Mouse (Mus musculus) frontal cortex, postnatal 25 days (tissue): Measurements from ENCODE around the gene Taok3.

ENCODE experiments used
- DNase-seq, 2 experiments: peaks; one replicate each; pipeline ENCODE4 v3.0.0; 2022; ENCODE audit warnings: low spot score in 2 of 2

Taok3 gene

DNA sequence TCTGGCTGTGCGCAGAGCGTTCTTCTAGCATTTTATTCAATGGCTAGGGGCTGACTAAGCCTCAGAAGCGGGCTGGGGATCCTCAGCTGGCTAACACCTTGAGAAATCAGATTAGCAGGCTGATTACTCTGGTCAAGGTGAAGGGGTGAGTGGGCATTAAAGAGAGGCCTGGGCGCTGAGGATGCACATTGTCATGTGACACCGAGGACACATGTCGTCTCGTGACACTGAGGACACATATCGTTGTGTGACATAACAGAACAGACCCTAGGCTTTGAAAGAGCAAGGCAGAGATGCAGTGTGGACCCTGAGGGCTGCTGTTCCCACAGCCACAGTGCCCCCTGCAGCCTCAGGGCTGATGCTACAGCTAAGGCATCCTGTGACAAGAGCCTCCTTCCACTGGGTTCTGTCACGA lies 23.8 kb downstream of the Taok3 start:
- DNase-seq: no peak

DNA sequence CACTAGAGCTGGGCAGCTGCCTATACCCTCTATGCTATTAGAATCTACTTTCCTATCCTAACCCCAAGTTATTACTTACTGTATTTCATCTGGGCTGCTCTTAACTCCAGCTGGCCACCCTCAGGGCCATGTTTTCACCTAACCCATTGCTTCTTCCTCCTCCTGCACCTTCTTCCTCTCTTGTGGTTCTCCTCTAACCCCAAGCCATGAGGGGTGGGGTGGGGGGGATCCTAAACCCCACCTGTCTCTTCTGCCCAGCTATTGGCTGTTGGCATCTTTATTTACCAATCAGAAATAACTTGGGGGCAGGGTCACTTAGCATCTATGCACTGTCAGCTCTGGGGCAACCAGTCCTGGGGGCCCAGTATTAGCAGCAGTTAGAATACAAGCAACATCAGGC lies 26.2 kb downstream of the Taok3 start:
- DNase-seq: no peak

DNA sequence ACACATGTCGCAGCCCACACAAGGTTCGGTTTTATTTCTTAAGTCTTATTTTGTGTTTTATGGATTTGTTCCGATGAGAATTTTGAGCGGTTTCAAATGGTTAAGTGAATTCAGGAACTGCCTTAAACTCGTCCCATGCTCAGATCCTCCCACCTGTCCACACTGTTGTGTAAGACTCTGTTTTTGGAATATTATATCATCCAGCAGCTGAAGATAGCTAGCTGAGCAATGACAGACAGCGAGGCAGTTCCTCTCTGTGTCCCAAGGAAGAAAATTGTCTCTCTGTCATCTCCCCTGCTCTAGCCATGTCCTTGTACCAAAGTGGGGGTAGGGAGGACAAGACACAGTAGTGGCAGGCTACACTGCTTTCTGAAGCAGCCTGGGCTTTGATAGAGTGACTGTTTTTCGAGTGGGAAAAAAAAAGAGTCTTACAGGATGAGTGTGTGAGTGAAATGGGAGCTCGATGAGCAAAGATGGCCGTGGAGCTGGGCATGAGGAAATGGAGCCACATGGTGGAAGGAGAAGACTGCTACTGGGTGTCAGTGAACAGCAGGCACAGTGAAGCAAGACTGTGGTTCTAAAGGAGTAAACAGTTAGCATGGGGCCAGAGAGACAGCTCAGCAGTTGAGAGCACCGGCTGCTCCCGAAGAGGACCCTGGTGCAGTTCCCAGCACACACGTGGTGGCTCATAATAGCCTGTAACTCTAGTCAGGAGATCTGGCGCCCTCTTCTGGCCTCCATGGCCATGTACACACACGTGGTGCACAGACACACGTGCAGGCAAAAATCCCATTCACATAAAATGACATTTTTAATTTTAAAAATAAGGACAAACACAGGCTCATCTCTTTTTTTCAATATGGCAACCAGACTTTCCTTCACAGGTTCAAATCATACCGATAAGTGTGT lies 27.5 kb downstream of the Taok3 start:
- no peak for DNase-seq

DNA sequence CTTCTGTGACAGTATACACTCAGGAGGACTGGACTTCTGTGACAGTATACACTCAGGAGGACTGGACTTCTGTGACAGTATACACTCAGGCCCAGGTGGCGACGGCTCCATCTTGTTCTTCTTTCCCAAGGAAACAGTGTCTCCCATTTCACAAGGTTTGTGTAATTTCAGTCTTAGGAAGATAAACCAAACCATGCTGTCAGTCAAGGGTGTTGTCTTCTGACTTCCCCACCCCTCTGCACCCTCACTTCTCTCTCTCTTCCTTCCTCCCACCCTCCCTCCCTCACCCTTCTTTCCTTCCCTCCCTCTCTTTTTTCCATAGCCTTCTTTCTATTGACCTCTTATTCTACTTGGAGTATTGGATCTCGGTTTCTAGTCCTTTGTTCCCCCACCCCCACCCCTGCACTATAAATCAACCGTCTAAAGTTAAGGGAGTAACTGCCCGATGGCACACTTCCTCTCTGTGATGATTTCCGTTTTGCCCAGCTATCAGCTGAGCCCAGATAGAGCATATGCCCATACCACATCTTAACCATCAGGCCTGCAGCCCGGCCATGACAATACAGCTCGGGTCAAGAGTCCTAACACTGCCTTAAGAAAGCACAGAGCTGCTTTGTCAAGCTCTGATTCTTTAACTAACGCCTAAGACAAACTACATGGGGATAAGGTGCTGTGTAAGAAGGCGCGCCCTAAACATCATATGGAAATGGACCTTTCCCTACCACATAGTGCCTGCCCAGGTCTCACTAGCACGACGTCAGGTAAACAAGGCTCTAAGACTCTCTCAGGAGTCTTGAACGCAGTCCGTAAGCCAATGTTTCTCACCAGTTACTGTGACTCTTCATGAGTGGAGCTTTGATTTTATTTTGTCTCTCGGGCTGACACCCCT lies 29.4 kb downstream of the Taok3 start:
- no peak for DNase-seq

GRCm38 (mm10) chr5:117150068-117150467 lies 30.1 kb downstream of the Taok3 start:
- no peak for DNase-seq

DNA sequence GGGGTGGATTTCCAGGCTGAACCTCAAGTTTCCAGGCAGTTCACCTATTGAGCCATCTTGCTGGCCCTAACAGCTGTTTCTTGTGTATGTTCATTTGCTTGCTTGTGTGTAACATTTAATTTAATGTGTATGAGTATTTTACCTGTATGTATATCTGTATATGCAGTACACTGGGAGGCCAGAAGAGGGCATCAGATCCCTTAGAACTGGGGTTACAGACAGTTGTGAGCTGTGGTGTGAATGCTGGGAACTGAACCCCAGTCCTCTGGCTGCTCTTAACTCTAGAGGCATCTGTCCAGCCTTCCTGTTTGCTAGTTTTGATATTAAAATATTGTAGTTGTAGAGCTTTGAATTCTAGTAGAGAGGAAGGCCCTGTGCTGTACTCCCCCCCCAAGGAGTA lies 33.0 kb downstream of the Taok3 start:
- no peak for DNase-seq

- no peak for DNase-seq
Measured at GRCm38 (mm10) chr5:117153527-117154091, 33.7 kb downstream of the Taok3 start.

- DNase-seq: no peak
Measured at GRCm38 (mm10) chr5:117158335-117159018, 38.5 kb downstream of the Taok3 start.

DNA sequence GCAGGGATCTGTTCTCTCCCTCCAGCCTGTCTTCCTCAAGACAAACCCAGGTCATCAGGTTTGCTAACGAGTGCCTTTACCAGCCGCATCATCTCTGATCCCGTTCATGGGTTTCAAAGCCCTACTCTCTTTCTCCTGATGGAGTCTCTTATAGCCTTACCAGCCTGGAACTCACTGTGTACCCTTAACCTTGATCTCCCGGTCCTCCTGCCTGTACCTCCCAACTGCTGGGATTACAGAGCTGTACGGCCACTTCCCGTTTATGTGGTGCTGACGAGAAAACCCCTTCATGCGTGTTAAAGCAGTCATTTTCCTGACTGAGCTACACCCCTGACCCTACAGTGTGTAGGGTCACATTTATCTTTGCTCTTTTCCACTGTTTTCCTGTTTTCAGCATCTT lies 39.4 kb downstream of the Taok3 start:
- DNase-seq: no peak

DNA sequence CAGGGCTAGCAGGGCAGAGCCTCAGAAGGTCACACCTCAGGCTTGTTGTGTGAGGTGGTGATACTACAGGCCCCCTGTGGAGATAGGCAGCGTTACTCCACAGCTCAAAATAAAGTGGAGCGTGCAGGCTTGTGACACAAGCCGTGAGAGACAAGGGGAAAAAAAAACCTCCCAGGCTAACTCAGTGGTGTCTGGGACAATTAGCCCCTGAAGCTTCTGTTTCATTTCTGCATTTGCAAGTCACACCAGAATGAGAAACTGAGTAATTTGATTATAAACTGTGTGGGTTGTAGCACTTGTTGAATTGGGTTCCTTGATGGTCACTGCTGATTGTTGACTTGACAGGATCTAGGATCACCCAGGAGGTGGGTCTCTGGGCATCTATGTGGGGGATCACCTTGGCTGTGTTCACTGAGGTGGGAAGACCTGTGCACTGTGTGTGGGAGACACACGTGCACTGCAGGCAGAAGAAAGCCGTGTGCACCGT lies 39.9 kb downstream of the Taok3 start:
- no peak for DNase-seq

DNA sequence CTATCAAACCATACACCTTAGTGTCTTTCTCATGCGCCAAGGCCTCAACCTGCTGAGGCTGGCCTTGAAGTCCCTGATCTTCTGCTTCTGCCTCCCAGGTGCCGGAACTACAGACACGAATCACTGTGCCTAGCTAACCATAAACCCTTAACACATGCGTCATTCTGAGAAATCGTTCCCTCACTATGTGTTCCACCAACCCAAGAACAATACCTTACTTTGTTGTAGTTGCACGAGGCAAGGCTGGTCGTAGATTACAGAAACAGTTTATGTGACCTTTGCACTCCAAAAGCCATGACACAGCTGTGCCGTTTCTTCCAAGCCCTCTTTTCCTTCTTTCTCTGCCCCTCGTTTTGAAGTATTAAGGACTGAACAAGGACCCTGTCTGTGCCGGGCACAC lies 40.6 kb downstream of the Taok3 start:
- DNase-seq: no peak

DNA sequence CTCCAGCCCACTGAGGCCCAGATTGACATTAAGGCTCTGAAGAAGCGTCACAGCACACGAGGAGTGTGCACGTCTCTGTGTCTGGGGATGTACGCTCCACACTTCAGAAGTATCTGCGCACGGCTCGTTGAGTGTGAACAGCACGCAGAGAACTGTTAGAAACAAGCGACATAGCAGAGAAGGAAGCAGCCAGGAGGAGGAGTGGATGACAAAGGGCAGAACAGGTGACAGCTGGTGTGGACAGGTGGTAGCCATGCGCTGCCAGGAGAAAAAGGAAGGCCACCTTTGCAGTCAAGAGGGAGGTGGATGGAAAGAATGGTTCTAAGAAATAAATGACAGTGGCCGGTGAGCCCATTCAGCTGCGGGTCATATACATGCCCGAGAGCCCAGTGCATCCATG lies 43.9 kb downstream of the Taok3 start:
- DNase-seq: no peak

GRCm38 (mm10) chr5:117164516-117164915 lies 44.6 kb downstream of the Taok3 start:
- no peak for DNase-seq

DNA sequence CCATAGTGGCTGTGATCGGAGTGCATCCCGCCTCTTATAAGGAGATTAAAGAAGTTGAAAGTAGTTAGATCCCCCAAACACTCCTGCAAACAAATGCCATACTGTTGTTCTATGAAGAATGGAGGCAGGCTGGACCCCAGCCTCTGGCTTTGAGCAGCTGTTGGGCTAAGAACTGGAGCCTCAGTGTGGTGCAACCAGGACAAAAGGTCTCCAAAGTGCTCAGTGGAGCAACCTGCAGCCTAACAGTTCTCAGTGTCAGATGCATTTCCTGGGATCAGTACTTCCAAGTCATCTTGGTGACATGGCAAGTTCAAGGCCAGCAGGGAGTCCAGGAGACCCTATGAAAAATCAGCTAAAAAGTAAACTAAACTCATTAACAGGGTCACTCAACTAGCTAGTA lies 45.0 kb downstream of the Taok3 start:
- DNase-seq: no peak

- DNase-seq: no peak
Measured at GRCm38 (mm10) chr5:117165946-117166345, 46.0 kb downstream of the Taok3 start.

- DNase-seq: no peak
Measured at GRCm38 (mm10) chr5:117166811-117167365, 47.0 kb downstream of the Taok3 start.

GRCm38 (mm10) chr5:117168351-117169100 lies 48.6 kb downstream of the Taok3 start:
- no peak for DNase-seq

DNA sequence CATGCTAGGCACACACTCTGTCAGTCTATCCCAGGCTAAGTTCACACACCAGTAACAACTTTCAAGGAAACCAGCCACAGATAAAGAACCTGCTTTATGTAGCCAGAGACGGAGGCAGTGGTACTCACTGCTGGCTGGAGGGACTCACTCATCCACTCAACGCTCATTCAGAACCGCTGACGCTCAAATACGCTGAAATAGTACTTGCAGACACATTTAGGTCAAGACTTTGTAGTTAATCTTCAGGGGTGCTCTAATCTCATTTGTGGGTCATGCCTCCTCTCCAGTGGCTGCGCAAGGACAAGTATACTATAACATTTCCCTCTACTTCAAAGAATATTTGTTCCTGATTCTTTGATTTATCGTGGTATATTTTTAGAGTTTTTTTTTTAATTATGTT lies 54.1 kb downstream of the Taok3 start:
- DNase-seq: no peak

- DNase-seq: no peak
Measured at GRCm38 (mm10) chr5:117175896-117176295, 56.0 kb downstream of the Taok3 start.

DNA sequence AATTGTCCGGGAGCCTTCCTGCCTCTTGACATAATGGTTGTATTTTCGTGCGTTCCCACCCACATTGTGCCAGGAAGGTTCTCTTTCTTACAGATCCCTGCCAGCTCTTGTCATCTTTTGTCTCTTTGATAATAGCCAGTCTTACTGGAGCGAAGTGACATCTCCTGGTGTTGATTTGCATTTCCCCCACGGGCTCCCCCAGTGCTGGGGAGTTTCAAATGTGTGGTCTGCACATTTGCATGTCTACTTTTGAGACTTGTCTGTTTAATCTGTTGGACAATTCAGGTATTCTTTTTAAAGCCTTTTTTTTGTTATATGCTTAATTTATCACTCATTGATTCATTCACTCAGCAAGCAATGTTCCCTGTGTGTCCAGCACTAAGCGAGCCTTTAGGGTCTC lies 58.1 kb downstream of the Taok3 start:
- no peak for DNase-seq

DNA sequence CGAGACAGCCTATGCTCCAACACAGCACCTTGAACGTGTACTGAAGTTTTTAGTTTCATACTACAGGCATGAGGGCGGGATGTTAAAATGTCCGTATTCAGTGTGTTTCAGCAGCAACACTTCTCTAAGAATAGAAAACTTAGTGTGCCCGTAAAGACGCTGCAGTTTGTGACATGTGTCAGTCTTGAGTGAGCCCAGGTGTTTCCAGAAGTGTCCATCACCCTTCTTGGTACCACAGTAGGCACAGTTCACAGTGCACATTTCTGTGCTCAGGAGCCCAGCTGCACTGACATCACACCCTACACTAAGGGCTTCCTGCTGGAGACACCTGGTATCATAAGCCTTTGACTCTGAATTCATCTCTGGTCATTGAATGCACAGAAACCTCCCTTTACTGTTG lies 58.6 kb downstream of the Taok3 start:
- DNase-seq: no peak
